Mouse (Mus musculus) liver, postnatal 0 days (tissue): ENCODE measurements at regions not wholly inside any gene's neighbourhood (a gene's known extent, or its start where the extent isn't known, plus 50 kb on each side); places are given as distances from the start of the nearest gene placed in this dataset.

Experiments
- CTCF ChIP-seq: sonication (generic); IDR thresholded peaks from 2 replicates; pipeline ENCODE4 v1.5.1; 2016; ENCODE audit warnings: antibody characterized with exemption, low read depth
- EP300 ChIP-seq: IDR thresholded peaks from 2 replicates; pipeline ENCODE4 v1.6.1; 2016; ENCODE audit warnings: antibody characterized with exemption, low read depth, mild to moderate bottlenecking

- TF ChIP-seq EP300 (no peak), CTCF (no peak)
These were observed 187.0 kb upstream of the Arg1 start for GRCm38 (mm10) chr10:25114316-25114715.
